Mouse (Mus musculus): ENCODE results near the gene Agmo.

Agmo gene

GRCm38 (mm10) chr12:37624078-37624477, 382.6 kb downstream of the Agmo start:
- intact Hi-C loops (cut with DNase I): no loop called here
